Mouse (Mus musculus) cerebellum, adult 2 months (tissue): ENCODE measurements at regions not wholly inside any gene's neighbourhood (a gene's known extent, or its start where the extent isn't known, plus 50 kb on each side); places are given as distances from the start of the nearest gene placed in this dataset.

Experiments used
- CTCF ChIP-seq: fragments of 200-500 bp; IDR thresholded peaks from 2 replicates; pipeline ENCODE4 v1.5.1; 2011; ENCODE audit warnings: low read depth, mild to moderate bottlenecking, control low read depth, low read length, moderate library complexity, borderline replicate concordance; ENCODE audit not compliant: insufficient read depth
- POLR2A ChIP-seq: fragments of 200-500 bp; IDR thresholded peaks from 2 replicates; pipeline ENCODE4 v1.6.1; 2011; ENCODE audit warnings: low read length, control low read depth, borderline replicate concordance; ENCODE audit not compliant: insufficient read depth

GRCm38 (mm10) chr16:80212769-80213168 lies 987.7 kb upstream of the Ncam2 start:
- TF ChIP-seq CTCF (no peak), POLR2A (no peak)
